Mouse (Mus musculus): Measurements from ENCODE around the gene Birc5. TPM values are rescaled to one million over a fixed set of nuclear protein-coding genes. Genes with fewer than 3 reads are reported as not detected.

Birc5 gene
- total and polyA plus RNA-seq, 3 experiments: 193 to 289 (median 270) TPM

DNA sequence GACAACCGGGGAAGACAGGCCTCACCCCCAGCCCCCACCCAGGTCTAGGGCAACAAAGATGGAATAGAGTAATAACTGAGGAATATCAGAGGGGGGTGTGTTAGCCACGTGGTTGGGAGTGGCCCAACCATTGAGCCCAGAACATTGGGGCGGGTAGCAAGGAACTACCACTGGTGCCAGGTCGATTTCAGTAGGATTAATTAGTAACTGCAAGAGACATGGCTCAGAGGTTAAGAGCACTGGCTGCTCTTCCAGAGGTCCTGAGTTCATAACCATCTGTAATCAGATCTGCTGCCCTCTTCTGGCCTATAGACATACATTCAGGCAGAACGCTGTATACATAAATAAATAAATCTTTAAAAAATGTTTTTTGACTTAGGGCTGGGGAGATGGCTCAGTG, 2.4 kb upstream of the Birc5 start:
- DNase-seq (ENCODE audit: extremely low read depth): no peak
- Histone ChIP-seq H3K9me3 (replicated peaks; ENCODE audit: low read length) (no peaks in the 10 kb centered on the region), H3K27me3 (replicated peaks) (no peaks in the 10 kb centered on the region), H3K9ac (ENCODE audit: insufficient read depth, low read depth) (no peak overlapping the region), H3K36me3 (replicated peaks in 1 of 2; ENCODE audit: control insufficient read depth in 1 of 2, insufficient read depth in 1 of 2, low read length in 1 of 2) (peaks cover 1 to 10% of the 10 kb centered on the region in 2 experiments), H3K4me1 (ENCODE audit: control insufficient read depth in 1 of 2, insufficient read depth in 2 of 2) (peaks cover 17 to 39% of the 10 kb centered on the region in 2 experiments), H3K27ac (ENCODE audit: insufficient read depth, low read depth) (no peak overlapping the region), H3K4me2 (ENCODE audit: insufficient read depth, low read depth, poor library complexity, severe bottlenecking) (no peak overlapping the region), H3K4me3 (replicated peaks in 1 of 3; ENCODE audit: low read depth in 2 of 3, low read length in 2 of 3, poor library complexity in 1 of 3) (no peak overlapping the region), H3K79me2 (replicated peaks; ENCODE audit: control insufficient read depth, extremely low read depth, insufficient read depth, poor library complexity, severe bottlenecking) (peaks cover 25% of the 10 kb centered on the region)
- dilution Hi-C loops (cut with MboI; ENCODE audit: extremely low pct_ligation_motif_present, extremely low pct_unique_long_range_greater_than_20kb, low sequenced_read_pairs) (no loop called here), in situ Hi-C loops (cut with MboI; ENCODE audit: low pct_ligation_motif_present, low pct_unique_long_range_greater_than_20kb, low sequenced_read_pairs) (no loop called here)
- TF ChIP-seq BHLHE40 (IDR thresholded peaks at IDR 0.05; ENCODE audit: low read depth, low read length): no peak
- TF ChIP-seq ZMIZ1 (IDR thresholded peaks at IDR 0.05; ENCODE audit: low read depth, low read length): no peak
- no peak for TF ChIP-seq ZC3H11A (IDR thresholded peaks at IDR 0.05; ENCODE audit: low read depth, low read length)
- no peak for TF ChIP-seq MAFK (IDR thresholded peaks at IDR 0.05; ENCODE audit: insufficient replicate concordance, low read length)
- no peak for TF ChIP-seq ZNF384 (IDR thresholded peaks at IDR 0.05; ENCODE audit: low read depth, low read length)
- no peak for TF ChIP-seq RCOR1 (conservative IDR thresholded peaks at IDR 0.05; ENCODE audit: low read depth, low read length)
- peak; percentile 26 to 63; a peak in 3 of 4 replicates for TF ChIP-seq CTCF (conservative IDR thresholded peaks at IDR 0.05 in 1 of 2, IDR thresholded peaks at IDR 0.05 in 1 of 2; ENCODE audit: low read depth in 2 of 2, low read length in 2 of 2)
- TF ChIP-seq MEF2A (IDR thresholded peaks at IDR 0.05; ENCODE audit: borderline replicate concordance, low read depth, low read length): no peak
- TF ChIP-seq CHD1 (IDR thresholded peaks at IDR 0.05; ENCODE audit: low read depth, low read length): no peak
- TF ChIP-seq RAD21 (IDR thresholded peaks at IDR 0.05; ENCODE audit: low read depth, low read length): peak; percentile 35
- no peak for TF ChIP-seq POLR2A (IDR thresholded peaks at IDR 0.05; ENCODE audit: low read depth, low read length)
- TF ChIP-seq SMC3 (IDR thresholded peaks at IDR 0.05; ENCODE audit: low read depth, low read length): peak; percentile 49

DNA sequence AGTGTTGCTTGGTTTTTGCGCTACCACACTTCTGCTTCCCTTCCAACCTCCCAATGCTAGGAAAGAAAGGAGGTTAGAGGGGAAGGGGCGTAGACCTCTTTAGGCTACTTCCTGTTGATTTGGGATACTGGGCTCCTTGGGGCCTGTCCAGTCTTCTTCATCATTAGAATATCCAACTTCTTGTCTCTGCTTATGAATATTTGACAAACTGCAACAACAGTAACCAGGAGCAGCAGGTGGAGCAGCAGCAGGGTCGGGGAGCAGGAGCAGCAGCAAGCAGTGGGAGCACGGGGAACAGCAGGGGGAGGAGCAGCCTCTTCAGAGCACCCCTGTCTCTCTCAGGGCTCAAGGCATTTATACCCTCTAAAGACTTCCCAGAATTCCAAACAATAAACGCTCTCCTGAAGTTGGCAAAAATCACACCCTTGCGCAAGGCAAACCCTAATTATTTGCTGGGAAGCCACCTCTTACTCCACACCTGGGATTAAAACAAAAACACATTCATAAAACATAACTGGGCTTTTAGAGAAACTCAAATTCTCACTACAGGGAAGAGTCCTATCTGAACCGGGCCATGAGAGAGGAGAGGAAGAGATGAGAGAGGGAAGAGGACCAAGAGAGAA, 1.3 kb upstream of the Birc5 start:
- H3K9me3 ChIP-seq (replicated peaks; ENCODE audit: low read length): no peaks in the 10 kb centered on the region
- H3K27me3 ChIP-seq (replicated peaks): no peaks in the 10 kb centered on the region
- in situ Hi-C loops (cut with MboI; ENCODE audit: low pct_ligation_motif_present, low pct_unique_long_range_greater_than_20kb, low sequenced_read_pairs): no loop called here
- TF ChIP-seq ZMIZ1 (IDR thresholded peaks at IDR 0.05; ENCODE audit: low read depth, low read length) (no peak), ETS1 (conservative IDR thresholded peaks at IDR 0.05; ENCODE audit: low read depth, low read length) (no peak), MAZ (IDR thresholded peaks at IDR 0.05; ENCODE audit: low read depth, low read length) (peak; percentile 8; the same call in 1 of the 2 replicates)
- DNase-seq (ENCODE audit: extremely low read depth): no peak
- H3K9ac ChIP-seq (ENCODE audit: insufficient read depth, low read depth): peak overlapping the region; percentile 89
- H3K79me2 ChIP-seq (replicated peaks; ENCODE audit: control insufficient read depth, extremely low read depth, insufficient read depth, poor library complexity, severe bottlenecking): peaks cover 35% of the 10 kb centered on the region
- H3K4me3 ChIP-seq (replicated peaks in 1 of 3; ENCODE audit: low read depth in 2 of 3, low read length in 2 of 3, poor library complexity in 1 of 3): peak overlapping the region; percentile 79 to 88 (median 81)
- H3K36me3 ChIP-seq (replicated peaks in 1 of 2; ENCODE audit: control insufficient read depth in 1 of 2, insufficient read depth in 1 of 2, low read length in 1 of 2): peaks cover 6 to 21% of the 10 kb centered on the region in 2 experiments
- peak overlapping the region; percentile 92 for H3K27ac ChIP-seq (ENCODE audit: insufficient read depth, low read depth)
- peak overlapping the region; percentile 68 for H3K4me2 ChIP-seq (ENCODE audit: insufficient read depth, low read depth, poor library complexity, severe bottlenecking)
- dilution Hi-C loops (cut with MboI; ENCODE audit: extremely low pct_ligation_motif_present, extremely low pct_unique_long_range_greater_than_20kb, low sequenced_read_pairs): no loop called here
- peaks cover 10 to 35% of the 10 kb centered on the region in 2 experiments for H3K4me1 ChIP-seq (ENCODE audit: control insufficient read depth in 1 of 2, insufficient read depth in 2 of 2)

Data from CH12.LX (cell line).